Mouse (Mus musculus) liver, adult 2 months (tissue): ENCODE measurements around the gene Olfr1337. TPM values are rescaled to one million over a fixed set of nuclear protein-coding genes. Genes with fewer than 3 reads are reported as not detected.

Experiments used
- DNase-seq: peaks from one replicate; pipeline ENCODE4 v3.0.0-alpha.2; 2011; ENCODE audit warnings: low read depth, low spot score; ENCODE audit errors: extremely low read depth
- H3K27ac ChIP-seq: fragments of 200-500 bp; replicated peaks from 2 replicates; pipeline ENCODE4 v1.5.1; 2012; ENCODE audit warnings: low read depth, mild to moderate bottlenecking, control low read depth, inconsistent platforms, low read length; ENCODE audit not compliant: insufficient read depth
- H3K27me3 ChIP-seq: fragments of 200-500 bp; 2 replicates; pipeline ENCODE4 v1.6.1; 2012; ENCODE audit warnings: mild to moderate bottlenecking, moderate library complexity, low read length, inconsistent platforms; ENCODE audit not compliant: control insufficient read depth, insufficient read depth
- H3K36me3 ChIP-seq: fragments of 200-500 bp; 2 replicates; pipeline ENCODE4 v1.6.1; 2012; ENCODE audit warnings: low read length, inconsistent platforms; ENCODE audit not compliant: control insufficient read depth, insufficient read depth
- H3K4me1 ChIP-seq: fragments of 200-500 bp; 2 replicates; pipeline ENCODE4 v1.6.1; 2011; ENCODE audit warnings: low read length; ENCODE audit not compliant: control insufficient read depth, insufficient read depth
- H3K4me3 ChIP-seq: fragments of 200-500 bp; 2 replicates; pipeline ENCODE4 v1.5.1; 2011; ENCODE audit warnings: low read depth, mild to moderate bottlenecking, control low read depth, low read length, moderate library complexity; ENCODE audit not compliant: insufficient read depth
- H3K79me2 ChIP-seq: fragments of 200-500 bp; 2 replicates; pipeline ENCODE4 v1.6.1; 2012; ENCODE audit warnings: inconsistent platforms, mild to moderate bottlenecking, low read length, moderate library complexity; ENCODE audit not compliant: control insufficient read depth, insufficient read depth
- H3K9ac ChIP-seq: fragments of 200-500 bp; 2 replicates; pipeline ENCODE4 v1.6.1; 2012; ENCODE audit warnings: low read depth, mild to moderate bottlenecking, control low read depth, inconsistent platforms, low read length
- CTCF ChIP-seq: fragments of 200-500 bp; IDR thresholded peaks from 2 replicates; pipeline ENCODE4 v1.5.1; 2011; ENCODE audit warnings: low read depth, low read length, control low read depth
- POLR2A ChIP-seq: fragments of 200-500 bp; IDR thresholded peaks from 2 replicates; pipeline ENCODE4 v1.6.1; 2011; ENCODE audit warnings: low read length, control low read depth; ENCODE audit not compliant: insufficient read depth; ENCODE audit errors: extremely low read depth
- WGBS: fragments of 180-500 bp; shearing (Covaris S2); methylation state at CpG from one replicate; pipeline ENCODE4 v1.1.7; 2018; 5-methylcytosine and 5-hydroxymethylcytosine counted together
- polyA plus RNA-seq: library from polyadenylated mRNA; depleted of rRNA; stranded (reverse); fragments of >200 nt; gene quantifications from 2 replicates; pipeline ENCODE4 v1.2.3, GENCODE M21; 2012; rRNA removed
- total RNA-seq: library from RNA; depleted of rRNA; stranded (reverse); fragments of >200 nt; gene quantifications from 2 replicates; pipeline ENCODE4 v1.2.3, GENCODE M21; 2014; rRNA removed

Gene Olfr1337
- total and polyA plus RNA-seq, 2 experiments: not detected

GRCm38 (mm10) chr4:118740988-118741698 lies 41.2 kb downstream of the Olfr1337 start:
- H3K27ac ChIP-seq: no peak overlapping the region
- H3K4me1 ChIP-seq: no peaks in the 10 kb centered on the region
- no peaks in the 10 kb centered on the region for H3K79me2 ChIP-seq
- TF ChIP-seq POLR2A: no peak
- no peak for TF ChIP-seq CTCF
- H3K27me3 ChIP-seq: peaks cover 5% of the 10 kb centered on the region; the same call in 1 of the 2 replicates
- DNase-seq: no peak
- WGBS: 12% methylated on average over 11 of the region's 11 CpGs
- H3K36me3 ChIP-seq: no peaks in the 10 kb centered on the region
- no peak overlapping the region for H3K4me3 ChIP-seq
- H3K9ac ChIP-seq: no peak overlapping the region

DNA sequence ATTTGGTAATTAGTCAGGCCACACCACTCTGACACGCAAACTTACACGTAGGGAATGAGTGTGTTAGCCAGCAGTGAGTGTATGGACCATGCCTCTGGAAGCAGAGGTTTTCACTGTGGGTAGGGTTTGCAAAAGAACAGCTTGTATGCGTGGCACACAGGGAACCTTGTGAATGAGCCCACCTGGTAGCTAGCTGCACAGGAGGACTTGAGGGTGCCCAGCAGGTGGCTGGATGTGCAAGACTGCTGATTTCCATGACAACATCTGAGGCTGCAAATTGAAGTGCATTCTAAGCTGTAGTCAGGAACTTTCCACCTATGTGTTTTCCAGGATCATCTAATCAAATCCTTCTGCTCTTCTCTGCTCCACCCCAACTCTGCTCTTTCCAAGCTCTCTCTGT lies 42.8 kb downstream of the Olfr1337 start:
- WGBS: 69% methylated on average over 3 of the region's 3 CpGs
- Histone ChIP-seq H3K36me3 (no peaks in the 10 kb centered on the region), H3K4me3 (no peak overlapping the region), H3K4me1 (no peaks in the 10 kb centered on the region), H3K27me3 (peaks cover 5% of the 10 kb centered on the region; the same call in 1 of the 2 replicates), H3K9ac (no peak overlapping the region), H3K27ac (no peak overlapping the region), H3K79me2 (no peaks in the 10 kb centered on the region)
- DNase-seq: no peak
- no peak for TF ChIP-seq CTCF
- no peak for TF ChIP-seq POLR2A

GRCm38 (mm10) chr4:118731875-118732274 lies 50.5 kb downstream of the Olfr1337 start, which contains the start of gene Olfr1339:
Olfr1339 (plus strand) TSS chr4:118732175.
- no peaks in the 10 kb centered on the region for H3K79me2 ChIP-seq
- 95% methylated on average over 1 of the region's 1 CpGs for WGBS
- no peaks in the 10 kb centered on the region for H3K4me1 ChIP-seq
- H3K9ac ChIP-seq: no peak within 1 kb of the TSS
- no peak within 1 kb of the TSS for H3K27ac ChIP-seq
- TF ChIP-seq CTCF (no peak), POLR2A (no peak)
- no peak within 1 kb of the TSS for H3K4me3 ChIP-seq
- no peak for DNase-seq
- no peaks in the 10 kb centered on the region for H3K27me3 ChIP-seq
- H3K36me3 ChIP-seq: no peaks in the 10 kb centered on the region

Other genes starting within 250 kb of the Olfr1337 start
- gene Tmem125, start 238.5 kb downstream of the Olfr1337 start, total RNA-seq: 2.9 and 3.5 TPM in 2 replicates
- 13.1 and 17.5 TPM in 2 replicates for gene Tmem125, start 238.5 kb downstream of the Olfr1337 start, polyA plus RNA-seq
- gene Cfap57, start 161.8 kb downstream of the Olfr1337 start, total RNA-seq: not detected in 2 replicates
- gene Cfap57, start 161.8 kb downstream of the Olfr1337 start, polyA plus RNA-seq: not detected in 2 replicates
- gene Ebna1bp2, start 161.8 kb downstream of the Olfr1337 start, total RNA-seq: 19.6 and 19.9 TPM in 2 replicates
- gene Ebna1bp2, start 161.8 kb downstream of the Olfr1337 start, polyA plus RNA-seq: 10.3 and 13.0 TPM in 2 replicates
- not detected in 2 replicates for gene Olfr62, start 123.6 kb downstream of the Olfr1337 start, total RNA-seq
- gene Olfr62, start 123.6 kb downstream of the Olfr1337 start, polyA plus RNA-seq: not detected in 2 replicates
- not detected in 2 replicates for gene Olfr1342, start 89.8 kb downstream of the Olfr1337 start, total RNA-seq
- not detected in 2 replicates for gene Olfr1342, start 89.8 kb downstream of the Olfr1337 start, polyA plus RNA-seq
- gene Olfr1341, start 79.1 kb downstream of the Olfr1337 start, total RNA-seq: not detected in 2 replicates
- not detected in 2 replicates for gene Olfr1341, start 79.1 kb downstream of the Olfr1337 start, polyA plus RNA-seq
- not detected in 2 replicates for gene Olfr1340, start 62.4 kb downstream of the Olfr1337 start, total RNA-seq
- not detected in 2 replicates for gene Olfr1340, start 62.4 kb downstream of the Olfr1337 start, polyA plus RNA-seq
- not detected in 2 replicates for gene Olfr1339, start 50.4 kb downstream of the Olfr1337 start, total RNA-seq
- gene Olfr1339, start 50.4 kb downstream of the Olfr1337 start, polyA plus RNA-seq: not detected in 2 replicates
- not detected in 2 replicates for gene Olfr1338, start 23.8 kb downstream of the Olfr1337 start, total RNA-seq
- gene Olfr1338, start 23.8 kb downstream of the Olfr1337 start, polyA plus RNA-seq: not detected in 2 replicates
- gene Olfr1335, start 27.4 kb upstream of the Olfr1337 start, total RNA-seq: not detected in 2 replicates
- gene Olfr1335, start 27.4 kb upstream of the Olfr1337 start, polyA plus RNA-seq: not detected in 2 replicates
- not detected in 2 replicates for gene Olfr1333, start 53.7 kb upstream of the Olfr1337 start, total RNA-seq
- not detected in 2 replicates for gene Olfr1333, start 53.7 kb upstream of the Olfr1337 start, polyA plus RNA-seq
- gene Olfr1331, start 82.1 kb upstream of the Olfr1337 start, total RNA-seq: not detected in 2 replicates
- gene Olfr1331, start 82.1 kb upstream of the Olfr1337 start, polyA plus RNA-seq: not detected in 2 replicates
- not detected in 2 replicates for gene Olfr1330, start 106.0 kb upstream of the Olfr1337 start, total RNA-seq
- gene Olfr1330, start 106.0 kb upstream of the Olfr1337 start, polyA plus RNA-seq: not detected in 2 replicates
- not detected in 2 replicates for gene Olfr1329, start 134.9 kb upstream of the Olfr1337 start, total RNA-seq
- gene Olfr1329, start 134.9 kb upstream of the Olfr1337 start, polyA plus RNA-seq: not detected in 2 replicates
- 0.20 TPM in 1 of 2 replicates, not detected in the other for gene Olfr1328, start 156.0 kb upstream of the Olfr1337 start, total RNA-seq
- not detected in 2 replicates for gene Olfr1328, start 156.0 kb upstream of the Olfr1337 start, polyA plus RNA-seq
- gene Lao1, start 179.0 kb upstream of the Olfr1337 start, total RNA-seq: not detected in 2 replicates
- gene Lao1, start 179.0 kb upstream of the Olfr1337 start, polyA plus RNA-seq: not detected in 2 replicates